Mouse (Mus musculus) megakaryocyte, embryonic 14.5 days (primary cell): Measurements from ENCODE around the gene Gm35315. TPM values are rescaled to one million over a fixed set of nuclear protein-coding genes. Genes with fewer than 3 reads are reported as not detected.

ENCODE experiments used
- H3K27me3 ChIP-seq: replicated peaks from 2 replicates; pipeline ENCODE3; 2012; ENCODE audit warnings: inconsistent platforms
- H3K36me3 ChIP-seq: replicated peaks from 2 replicates; pipeline ENCODE3; 2012; ENCODE audit warnings: low read length, inconsistent platforms, mixed read lengths
- H3K4me1 ChIP-seq: 2 replicates; pipeline ENCODE4 v1.6.1; 2012; ENCODE audit warnings: inconsistent platforms
- H3K4me3 ChIP-seq: replicated peaks from 2 replicates; pipeline ENCODE3; 2012; ENCODE audit warnings: moderate library complexity, mild to moderate bottlenecking, inconsistent platforms
- H3K9me3 ChIP-seq: 2 replicates; pipeline ENCODE4 v1.6.1; 2012; ENCODE audit warnings: inconsistent platforms
- FLI1 ChIP-seq: IDR thresholded peaks from 2 replicates; pipeline ENCODE4 v1.6.1; 2012; ENCODE audit warnings: low read length, inconsistent platforms, mixed read lengths
- GATA1 ChIP-seq: IDR thresholded peaks from 3 replicates; pipeline ENCODE4 v1.6.1; 2012; ENCODE audit warnings: mixed read lengths, low read length, inconsistent platforms, borderline replicate concordance
- polyA plus RNA-seq: library from polyadenylated mRNA; stranded (reverse); fragments of >175 nt; gene quantifications from 2 replicates; pipeline ENCODE4 v1.2.3, GENCODE M21; 2012; ENCODE audit warnings: low replicate concordance; ENCODE audit not compliant: insufficient read depth

Gene Gm35315
- polyA plus RNA-seq, 1 experiment, result not detected

GRCm38 (mm10) chr5:110057637-110058408, 36.4 kb downstream of the Gm35315 start:
- TF ChIP-seq GATA1 (no peak), FLI1 (no peak)
- Histone ChIP-seq H3K9me3 (peaks cover 12% of the 10 kb centered on the region), H3K4me3 (peak overlapping the region; percentile 95), H3K36me3 (peaks cover 12% of the 10 kb centered on the region), H3K27me3 (no peaks in the 10 kb centered on the region), H3K4me1 (peaks cover 16% of the 10 kb centered on the region)

Other genes starting within 250 kb of the Gm35315 start
- gene Gm15446, start 171.0 kb downstream of the Gm35315 start, polyA plus RNA-seq, result 0.11 and 0.69 TPM in 2 replicates
- gene Zfp932, start 97.9 kb downstream of the Gm35315 start, polyA plus RNA-seq, result 0.87 TPM in 1 of 2 replicates, not detected in the other
- gene Gm17655, start 21.9 kb downstream of the Gm35315 start, polyA plus RNA-seq, result not detected in 2 replicates
- 0.10 TPM in 1 of 2 replicates, not detected in the other for gene Plcxd1, start 5.5 kb upstream of the Gm35315 start, polyA plus RNA-seq
- gene Gtpbp6, start 13.8 kb upstream of the Gm35315 start, polyA plus RNA-seq, result 49.5 and 52.6 TPM in 2 replicates
- 1.00 TPM in 1 of 2 replicates, not detected in the other for gene Zfp605, start 15.7 kb upstream of the Gm35315 start, polyA plus RNA-seq
- 16.6 and 30.1 TPM in 2 replicates for gene Chfr, start 41.4 kb upstream of the Gm35315 start, polyA plus RNA-seq
- 0.26 and 2.0 TPM in 2 replicates for gene Golga3, start 82.3 kb upstream of the Gm35315 start, polyA plus RNA-seq
- 0.32 and 3.0 TPM in 2 replicates for gene Ankle2, start 136.6 kb upstream of the Gm35315 start, polyA plus RNA-seq
- 0.82 and 2.8 TPM in 2 replicates for gene Pgam5, start 175.5 kb upstream of the Gm35315 start, polyA plus RNA-seq
- gene Pxmp2, start 191.8 kb upstream of the Gm35315 start, polyA plus RNA-seq, result 7.5 and 57.5 TPM in 2 replicates
- gene Pole, start 191.9 kb upstream of the Gm35315 start, polyA plus RNA-seq, result 2.6 and 5.1 TPM in 2 replicates
- gene P2rx2, start 248.8 kb upstream of the Gm35315 start, polyA plus RNA-seq, result 1.1 TPM in 1 of 2 replicates, not detected in the other